Mouse (Mus musculus) mesoderm, embryonic 11.5 days (tissue): ENCODE measurements around the gene Exo5.

Experiments used
- DNase-seq: peaks from one replicate; pipeline ENCODE4 v3.0.0-alpha.2; 2012; ENCODE audit warnings: low read depth, low spot score

The Exo5 gene

GRCm38 (mm10) chr4:120905644-120906043 is 19.2 kb downstream of the Exo5 start:
- no peak for DNase-seq

DNA sequence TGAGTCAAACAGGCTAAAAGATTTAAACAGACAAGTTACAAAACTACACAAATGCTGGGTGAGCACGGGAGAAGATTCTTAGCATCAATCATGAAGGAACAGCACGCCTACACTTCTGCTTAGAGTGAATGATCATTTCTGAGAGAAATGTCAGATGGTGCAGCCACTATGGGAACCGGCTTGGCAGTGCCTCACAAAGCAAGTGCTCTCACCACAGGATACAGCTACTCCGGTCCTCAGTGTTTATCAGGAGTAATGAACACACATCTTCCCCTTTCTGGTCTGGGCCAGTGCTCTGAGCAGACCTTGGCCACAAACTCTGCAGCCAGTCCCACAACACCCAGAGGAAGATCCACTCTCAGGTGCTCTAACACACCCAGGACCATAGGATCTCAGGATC is 20.3 kb downstream of the Exo5 start:
- no peak for DNase-seq

- no peak for DNase-seq
Measured at GRCm38 (mm10) chr4:120895810-120896584, 28.8 kb downstream of the Exo5 start.

DNA sequence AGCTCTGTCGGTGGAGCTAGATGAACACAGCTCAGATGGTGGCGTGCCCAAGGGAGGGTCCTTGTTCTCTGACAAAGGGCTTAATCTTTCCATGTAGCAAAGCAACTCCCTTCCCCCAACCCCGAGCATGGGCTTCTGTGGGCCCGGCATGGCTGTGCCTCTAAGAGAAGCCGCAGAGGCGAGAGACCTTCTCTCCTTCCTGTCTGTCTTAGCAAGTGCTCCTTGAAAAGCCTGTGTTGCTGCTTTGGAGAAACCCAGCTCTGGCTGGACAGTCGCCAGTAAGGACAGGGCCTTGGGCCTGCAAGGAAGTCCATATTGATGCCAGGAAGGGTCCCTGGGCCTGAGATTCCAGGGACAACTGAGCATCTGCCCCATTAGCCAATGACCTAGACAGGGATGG is 29.6 kb downstream of the Exo5 start:
- no peak for DNase-seq

- no peak for DNase-seq
Measured at GRCm38 (mm10) chr4:120894584-120894983, 30.2 kb downstream of the Exo5 start.

DNA sequence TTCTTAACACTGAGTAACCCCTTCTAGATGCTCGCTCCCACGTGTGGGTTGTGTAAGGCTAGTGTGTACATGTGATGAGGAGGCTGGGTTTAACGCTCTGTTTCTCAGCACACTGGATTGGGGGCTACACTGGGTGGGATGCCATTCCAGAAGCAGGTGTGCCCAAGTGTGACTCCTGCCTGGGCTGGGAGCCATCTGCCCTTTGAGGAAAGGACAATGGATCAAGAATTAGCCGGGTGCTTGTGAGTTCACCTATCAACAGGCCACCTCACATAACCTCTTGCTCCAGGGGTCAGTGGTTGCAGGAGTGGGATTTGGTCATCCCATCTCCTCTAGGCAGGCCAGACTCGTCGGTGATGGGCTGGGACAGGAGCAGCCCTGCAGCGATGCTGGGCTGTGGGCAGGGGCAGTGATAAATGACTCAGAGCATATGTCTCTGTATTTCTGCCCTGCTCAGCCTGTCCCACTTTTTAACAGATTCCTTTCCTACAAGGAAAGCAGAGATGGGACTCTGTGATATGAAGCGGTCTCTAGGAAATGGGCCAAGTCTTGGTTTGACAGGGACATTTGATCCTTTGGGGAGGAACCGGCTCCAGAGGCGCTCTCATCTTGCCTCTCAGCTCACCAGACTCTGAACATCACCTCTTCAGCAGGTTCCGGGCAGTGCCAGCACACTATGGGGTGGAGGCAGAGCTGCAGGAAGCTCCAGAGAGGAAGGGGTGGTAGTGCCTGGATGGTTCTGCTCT is 31.0 kb downstream of the Exo5 start:
- no peak for DNase-seq

DNA sequence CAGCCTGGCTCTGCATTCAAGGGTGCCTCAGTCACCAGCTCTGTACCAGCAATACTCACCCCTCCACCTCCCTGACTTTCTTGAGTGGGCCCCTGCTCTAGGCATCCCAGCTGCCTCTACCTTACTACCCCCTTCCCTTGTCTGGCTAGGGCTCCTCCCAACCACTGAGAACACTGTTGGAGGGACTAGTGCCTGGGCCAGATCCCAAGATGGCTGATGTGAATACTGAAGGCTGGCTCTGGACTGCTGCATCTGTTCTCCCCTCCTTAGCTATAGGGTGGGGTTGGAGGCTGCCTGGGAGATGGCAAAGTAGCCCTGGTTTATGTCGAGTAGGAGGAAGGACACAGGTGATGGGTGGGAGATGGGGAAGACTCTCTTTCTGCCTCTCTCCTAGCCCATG is 32.3 kb downstream of the Exo5 start:
- DNase-seq = no peak

GRCm38 (mm10) chr4:120891960-120892359 is 32.9 kb downstream of the Exo5 start:
- DNase-seq = no peak

DNA sequence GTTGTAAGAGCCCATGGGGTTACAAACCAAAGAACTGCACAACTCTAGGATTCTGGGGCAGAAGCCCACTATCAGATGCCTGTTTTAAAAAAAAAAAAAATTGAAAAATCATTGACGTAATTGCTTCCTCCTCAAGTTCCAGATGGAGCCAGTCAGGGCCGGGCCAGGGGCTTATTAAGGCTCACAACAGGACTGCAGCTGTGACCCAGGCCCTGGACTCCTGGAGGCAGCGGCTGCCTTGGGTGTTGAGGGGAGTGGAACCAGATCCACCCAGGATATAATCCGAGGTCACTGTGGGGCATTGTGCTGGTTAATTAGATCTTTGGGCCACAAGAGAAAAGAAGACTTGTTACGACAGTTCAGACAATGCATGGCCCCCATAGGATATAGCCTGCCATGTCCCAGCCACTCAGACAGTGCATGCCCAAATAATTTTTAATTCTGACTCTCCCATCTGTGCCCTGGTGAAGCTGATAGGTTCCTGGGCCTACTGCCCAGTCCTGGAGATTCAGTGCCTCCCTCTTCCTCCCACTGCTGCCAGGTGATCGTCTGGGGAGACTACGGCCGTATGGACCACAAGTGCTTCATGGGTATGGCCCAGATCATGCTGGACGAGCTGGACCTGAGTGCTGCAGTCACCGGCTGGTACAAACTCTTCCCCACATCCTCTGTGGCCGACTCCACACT is 33.9 kb downstream of the Exo5 start:
- peak; percentile 34 for DNase-seq

- no peak for DNase-seq
Measured at GRCm38 (mm10) chr4:120888884-120889283, 35.9 kb downstream of the Exo5 start.

- peak; percentile 56 for DNase-seq
Measured at GRCm38 (mm10) chr4:120887381-120888112, 37.3 kb downstream of the Exo5 start.

DNA sequence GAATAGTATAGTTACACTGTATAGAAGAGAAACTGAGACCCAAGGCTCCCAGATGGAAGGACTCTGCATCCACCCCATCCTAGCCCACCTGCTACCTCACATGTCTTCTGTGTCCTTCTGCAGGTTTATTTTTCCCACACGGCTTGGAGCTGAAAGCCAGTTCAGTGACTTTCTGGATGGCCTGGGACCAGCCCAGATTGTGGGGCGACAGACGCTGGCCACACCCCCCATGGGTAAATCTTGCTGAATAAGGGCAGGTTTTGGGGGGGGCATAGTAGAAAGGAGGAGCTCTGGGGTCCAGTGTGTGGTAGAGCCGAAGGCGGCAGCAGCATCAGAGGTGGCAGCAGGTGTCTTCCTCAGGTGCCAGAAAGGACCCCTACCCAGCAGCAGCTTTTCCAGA is 38.0 kb downstream of the Exo5 start:
- DNase-seq = no peak

DNA sequence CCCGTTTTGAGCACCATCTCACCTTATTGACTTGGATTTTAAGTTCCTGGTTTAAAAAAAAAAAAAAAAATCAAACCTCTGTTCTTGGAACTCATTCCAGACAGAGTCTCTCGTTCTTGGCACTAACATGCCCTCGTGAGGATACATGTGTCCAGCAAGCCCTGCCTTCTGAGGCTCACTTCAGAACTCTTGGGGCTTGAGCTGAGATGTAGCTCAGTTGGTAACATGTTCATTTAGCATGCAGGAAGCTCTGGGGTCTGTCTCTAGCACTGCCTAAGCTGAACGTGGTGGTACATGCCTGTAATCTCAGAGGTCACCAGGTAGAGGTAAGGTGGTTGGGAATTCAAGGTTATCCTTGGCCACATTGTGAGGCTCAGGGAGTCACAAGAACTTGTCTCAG is 38.7 kb downstream of the Exo5 start:
- no peak for DNase-seq

DNA sequence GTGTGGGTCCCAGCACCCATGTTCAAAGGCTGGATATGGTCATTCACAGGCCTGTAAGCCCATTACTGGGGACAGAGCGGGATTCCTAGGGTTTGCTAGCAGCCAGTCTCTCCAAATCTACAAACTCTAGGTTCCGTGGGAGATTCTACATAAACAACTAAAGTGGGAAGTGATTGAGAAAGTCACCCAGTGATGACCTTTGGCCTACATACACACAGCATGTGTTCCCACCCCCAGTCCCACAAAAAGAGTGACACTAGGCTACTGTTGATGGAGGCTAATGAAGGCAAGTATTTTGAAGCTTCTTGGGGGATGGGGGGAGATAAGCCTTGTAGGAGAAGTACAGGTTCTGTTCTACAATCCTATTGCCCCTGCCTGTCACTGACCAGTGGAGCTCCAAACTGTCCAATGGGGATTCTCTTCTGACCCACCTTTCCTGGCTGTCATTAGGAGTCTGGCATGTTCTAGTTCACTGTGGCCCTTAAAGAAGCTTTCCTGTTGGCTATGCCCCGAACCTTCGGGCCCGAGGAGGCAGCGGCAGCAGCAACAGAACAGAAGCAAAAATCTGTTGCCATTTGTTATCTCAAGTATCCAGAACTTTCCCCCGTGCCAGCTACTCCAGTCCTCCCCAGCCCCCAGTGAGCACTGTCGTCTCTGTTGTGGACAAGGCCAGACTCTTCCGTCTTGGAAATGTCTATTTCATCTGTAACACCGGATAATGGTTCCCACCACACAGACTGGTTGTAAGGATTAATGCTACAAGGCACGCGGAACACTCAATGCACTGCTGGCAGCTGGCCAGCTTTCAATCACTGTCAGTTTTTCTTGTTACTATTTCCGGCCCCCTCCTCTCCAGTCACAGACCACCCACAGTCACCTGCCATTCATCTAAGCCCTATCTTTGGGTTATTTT is 39.4 kb downstream of the Exo5 start:
- DNase-seq = peak; percentile 71

DNA sequence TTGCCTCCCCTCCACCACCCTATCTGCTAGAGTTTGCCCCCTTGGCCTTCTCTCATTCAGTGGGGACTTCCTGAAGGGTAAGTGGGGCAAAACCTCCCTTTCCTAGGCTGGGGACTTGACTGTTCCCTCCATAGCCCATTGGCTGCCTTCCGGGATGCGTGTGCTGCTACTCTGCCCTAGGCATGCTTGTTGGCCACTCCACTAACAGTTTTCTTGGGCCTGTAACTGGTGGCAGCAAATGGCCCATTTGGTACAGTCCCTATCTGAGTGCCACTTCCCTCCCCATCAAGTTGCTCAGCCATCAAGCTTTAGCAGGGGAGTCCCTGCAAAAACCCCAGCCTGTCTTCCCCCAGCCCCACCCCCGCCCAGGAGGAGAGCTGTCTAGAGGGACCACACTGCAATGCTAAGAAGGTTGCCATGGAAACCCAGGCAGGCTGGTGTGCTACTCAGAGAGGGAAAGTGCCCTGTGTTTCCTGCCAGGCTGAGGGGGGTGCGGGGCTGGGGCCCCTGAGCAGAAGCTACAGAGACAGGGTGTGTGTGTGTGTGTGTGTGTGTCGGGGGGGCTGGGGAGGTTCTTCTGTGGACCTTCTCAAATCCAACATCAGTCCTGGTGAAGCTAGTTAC is 42.7 kb downstream of the Exo5 start:
- peak; percentile 62 for DNase-seq

DNA sequence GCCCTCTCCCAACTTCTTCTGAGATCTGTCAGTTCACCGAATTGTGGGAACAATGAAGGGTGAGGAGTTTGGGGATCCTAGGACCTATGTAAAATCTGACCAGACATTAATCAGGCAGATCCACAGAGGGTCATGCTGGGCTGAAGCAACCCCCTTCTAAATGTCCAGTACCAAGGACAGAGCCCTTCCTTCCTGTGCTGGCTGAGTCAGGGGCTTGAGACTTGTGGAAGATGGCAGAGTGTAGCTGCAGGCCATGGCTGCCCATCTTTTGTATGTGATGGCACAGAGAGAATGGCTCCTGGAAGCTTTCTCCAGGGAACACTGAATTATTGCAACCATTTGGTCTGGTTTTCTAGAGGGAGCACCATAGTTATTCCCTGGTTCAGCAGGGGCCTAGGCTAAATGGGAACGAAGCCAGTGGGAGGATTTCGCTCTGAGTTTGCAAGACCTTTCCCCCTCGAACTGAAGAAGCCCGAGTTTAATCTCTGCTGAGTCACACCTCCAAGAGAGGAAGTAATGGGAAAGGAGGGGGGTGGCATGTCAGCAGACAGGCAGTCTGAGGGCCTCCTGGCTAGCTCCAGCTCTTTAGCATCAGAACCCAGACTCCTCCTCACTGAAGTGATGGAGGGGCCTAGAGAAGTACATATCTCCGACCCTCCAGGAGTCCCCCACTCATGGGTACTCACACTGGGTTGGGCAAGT is 43.9 kb downstream of the Exo5 start:
- no peak for DNase-seq

DNA sequence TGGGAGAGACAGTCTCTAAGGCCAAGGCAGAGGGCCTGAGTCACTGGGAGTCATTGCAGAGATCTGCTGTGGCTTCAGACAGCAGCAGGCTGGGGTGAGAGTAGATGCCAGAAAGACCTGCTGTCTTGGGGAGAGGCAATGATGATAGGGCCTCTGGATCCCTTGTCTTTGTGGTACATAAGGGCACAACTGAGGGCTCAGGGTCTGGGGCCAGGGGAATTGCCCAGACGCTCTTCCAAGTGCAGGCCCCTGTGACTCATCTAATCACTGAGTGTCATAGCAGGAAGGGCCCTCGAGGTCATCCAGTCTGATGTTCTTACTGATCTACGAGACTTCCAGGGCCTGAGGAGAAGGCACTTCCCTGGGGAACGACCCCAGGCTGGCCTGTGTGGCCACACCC is 45.4 kb downstream of the Exo5 start:
- DNase-seq = peak; percentile 12

DNA sequence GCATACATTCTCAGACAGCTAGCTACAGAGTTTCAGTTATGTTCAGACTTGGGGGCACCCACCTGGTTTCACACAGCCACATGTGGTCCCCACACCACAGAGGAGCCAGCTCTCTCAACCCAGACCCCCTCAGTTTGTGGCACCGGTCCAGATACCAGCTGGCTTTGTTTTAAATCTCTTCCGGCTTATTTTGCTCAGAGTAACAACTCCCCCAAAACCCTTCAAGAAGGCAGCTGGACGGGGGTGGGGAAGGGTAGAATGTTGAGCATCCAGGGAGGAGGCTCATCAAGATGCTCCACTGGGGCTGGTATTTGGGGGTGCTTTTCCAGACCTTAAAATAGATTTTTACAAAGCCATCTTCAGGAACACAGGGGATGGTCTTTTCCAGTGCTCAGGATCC is 46.1 kb downstream of the Exo5 start:
- no peak for DNase-seq

GRCm38 (mm10) chr4:120875961-120876360 is 48.9 kb downstream of the Exo5 start:
- DNase-seq = no peak
